Mouse (Mus musculus) T-helper 17 cell (primary cell): ENCODE measurements around the gene Kcne2.

ENCODE experiments used
- in situ Hi-C, 2 experiments: fragments of 300-600 bp; cut with MboI, MseI; formaldehyde crosslinking; loops; 1 replicate in 1 of 2; 2 replicates in 1 of 2; pipeline ENCODE4 v1.15.1; 2025; ENCODE audit warnings: high pct_unique_total_duplicates in 2 of 2

The Kcne2 gene

GRCm38 (mm10) chr16:92307947-92308346 is 15.8 kb downstream of the Kcne2 start:
- in situ Hi-C loops = no loop called here

- in situ Hi-C loops = no loop called here
These were observed 16.9 kb downstream of the Kcne2 start for GRCm38 (mm10) chr16:92309126-92309525.

GRCm38 (mm10) chr16:92313953-92314741 is 22.0 kb downstream of the Kcne2 start:
- in situ Hi-C loops = no loop called here

- in situ Hi-C loops = no loop called here
These were observed 24.0 kb downstream of the Kcne2 start for GRCm38 (mm10) chr16:92316049-92316738.

GRCm38 (mm10) chr16:92319353-92320109 is 27.3 kb downstream of the Kcne2 start:
- in situ Hi-C loops = no loop called here

- in situ Hi-C loops = no loop called here
These were observed 28.2 kb downstream of the Kcne2 start for GRCm38 (mm10) chr16:92320361-92320760.

GRCm38 (mm10) chr16:92321341-92321740 is 29.2 kb downstream of the Kcne2 start, which contains the start of gene Fam243:
TSS of gene Fam243 (minus strand) at chr16:92321441.
- in situ Hi-C loops = no loop called here

GRCm38 (mm10) chr16:92324309-92325061 is 32.3 kb downstream of the Kcne2 start:
- in situ Hi-C loops = loop anchor here in 1 of 2 experiments (25.0 kb wide), 1 partner anchor 138 kb away; the partner anchor contains the start of gene Rcan1

- in situ Hi-C loops = loop anchor here in 1 of 2 experiments (25.0 kb wide), 1 partner anchor 137 kb away; the partner anchor contains the start of gene Rcan1
These were observed 32.8 kb downstream of the Kcne2 start for GRCm38 (mm10) chr16:92325062-92325406.

GRCm38 (mm10) chr16:92327911-92328310 is 35.7 kb downstream of the Kcne2 start:
- in situ Hi-C loops = loop anchor here in 1 of 2 experiments (25.0 kb wide), 1 partner anchor 134 kb away; the partner anchor contains the start of gene Rcan1

GRCm38 (mm10) chr16:92330966-92331365 is 38.8 kb downstream of the Kcne2 start:
- in situ Hi-C loops = loop anchor here in 1 of 2 experiments (25.0 kb wide), 1 partner anchor 131 kb away; the partner anchor contains the start of gene Rcan1

GRCm38 (mm10) chr16:92334600-92334999 is 42.4 kb downstream of the Kcne2 start:
- in situ Hi-C loops = loop anchor here in 1 of 2 experiments (25.0 kb wide), 1 partner anchor 128 kb away; the partner anchor contains the start of gene Rcan1

GRCm38 (mm10) chr16:92336280-92336679 is 44.1 kb downstream of the Kcne2 start:
- in situ Hi-C loops = loop anchor here in 1 of 2 experiments (25.0 kb wide), 1 partner anchor 126 kb away; the partner anchor contains the start of gene Rcan1

GRCm38 (mm10) chr16:92340612-92341511 is 48.7 kb downstream of the Kcne2 start:
- in situ Hi-C loops = loop anchor here (10.0 to 25.0 kb wide), 2 partner anchors 114 to 121 kb away; partner anchors contain the start of gene Rcan1 (in 1 of the 2)

- in situ Hi-C loops = loop anchor here (10.0 to 25.0 kb wide), 2 partner anchors 110 to 117 kb away; partner anchors contain the start of gene Rcan1 (in 1 of the 2)
These were observed 53.0 kb downstream of the Kcne2 start for GRCm38 (mm10) chr16:92345177-92345576.

- in situ Hi-C loops = loop anchor here (10.0 to 25.0 kb wide), 2 partner anchors 108 to 116 kb away; partner anchors contain the start of gene Rcan1 (in 1 of the 2)
These were observed 54.2 kb downstream of the Kcne2 start for GRCm38 (mm10) chr16:92346297-92346916.
